Mouse (Mus musculus): ENCODE results near the gene Gm10295.

- no peak for TF ChIP-seq CTCF (IDR thresholded peaks at IDR 0.05)
- no peak for TF ChIP-seq POLR2A (IDR thresholded peaks at IDR 0.05; ENCODE audit: insufficient read depth, low read depth, low read length)
Measured at GRCm38 (mm10) chr7:71398959-71399756, 47.9 kb upstream of the Gm10295 start.

Measured in heart, adult 2 months (tissue).